ENCODE assay signal across 18 mouse cellular contexts in genomic region chr7:34689028-34689427, GRCm38 (mm10). TPM values are rescaled to one million over a fixed set of nuclear protein-coding genes. Genes with fewer than 3 reads are reported as not detected.
A peak's percentile ranks its signal among the peaks of the same experiment; 100 is the strongest.
DNase-seq lines count a peak whose midpoint lies in the region; ATAC-seq and TF ChIP-seq lines count a peak whose summit lies in the region.
"Had no signal": no experiment of that assay in that cellular context is flagged by ENCODE, and none has a peak within 500 bp of the region (broad histone marks: within the 10 kb centered on the region; RNA-seq: fewer than 3 reads in every experiment).

No protein-coding gene starts in this region.

- H3K4me3 ChIP-seq in embryonic facial prominence, embryonic 14.5 days (ENCODE audit: low read depth, low read length), result no peak overlapping the region
- no peak overlapping the region for H3K4me3 ChIP-seq in embryonic facial prominence, embryonic 10.5 days
- no peak overlapping the region for H3K4me3 ChIP-seq in lung, embryonic 14.5 days (ENCODE audit: low read depth, low read length)
- H3K4me3 ChIP-seq: erythroblast, embryonic 14.5 days; heart, adult 2 months; myocyte had no signal

- no peak overlapping the region for H3K9ac ChIP-seq in embryonic facial prominence, embryonic 14.5 days (ENCODE audit: low read depth, low read length)
- no peak overlapping the region for H3K9ac ChIP-seq in lung, embryonic 14.5 days
- H3K9ac ChIP-seq: forebrain, postnatal 0 days had no signal

- 25% methylated on average over 5 of the region's 6 CpGs for WGBS in embryonic facial prominence, embryonic 14.5 days
- 47% methylated on average over 6 of the region's 6 CpGs for WGBS in embryonic facial prominence, embryonic 10.5 days
- 2% methylated on average over 6 of the region's 6 CpGs for WGBS in lung, embryonic 14.5 days

- H3K4me2 ChIP-seq in embryonic facial prominence, embryonic 14.5 days (ENCODE audit: low read depth, low read length), result no peak overlapping the region
- no peak overlapping the region for H3K4me2 ChIP-seq in lung, embryonic 14.5 days
- H3K4me2 ChIP-seq: liver, embryonic 11.5 days had no signal

- ATAC-seq in embryonic facial prominence, embryonic 14.5 days (ENCODE audit: low read depth), result no peak
- ATAC-seq in lung, embryonic 14.5 days (ENCODE audit: insufficient read depth), result peak; percentile 22; the same call in 1 of the 2 replicates
- ATAC-seq: forebrain, postnatal 0 days; Patski had no signal

- TF ChIP-seq CTCF in lung, embryonic 14.5 days (IDR thresholded peaks at IDR 0.05; ENCODE audit: low read depth), result no peak

- H3K9me3 ChIP-seq in embryonic facial prominence, embryonic 14.5 days (ENCODE audit: control insufficient read depth, low read length), result no peaks in the 10 kb centered on the region
- no peaks in the 10 kb centered on the region for H3K9me3 ChIP-seq in embryonic facial prominence, embryonic 10.5 days
- no peaks in the 10 kb centered on the region for H3K9me3 ChIP-seq in lung, embryonic 14.5 days (ENCODE audit: low read depth, low read length)

- H3K27me3 ChIP-seq in embryonic facial prominence, embryonic 14.5 days (replicated peaks; ENCODE audit: control insufficient read depth, insufficient read depth, low read length), result 0 out of 2 replicates have a peak, but pooled peaks cover 6% of the 10 kb centered on the region
- no peaks in the 10 kb centered on the region for H3K27me3 ChIP-seq in embryonic facial prominence, embryonic 10.5 days (replicated peaks; ENCODE audit: low read depth, poor library complexity, severe bottlenecking)
- H3K27me3 ChIP-seq in lung, embryonic 14.5 days (ENCODE audit: insufficient read depth, low read length), result peaks cover 25% of the 10 kb centered on the region

- DNase-seq in embryonic facial prominence, embryonic 14.5 days (ENCODE audit: low spot score), result peak; percentile 69
- DNase-seq in embryonic facial prominence, embryonic 10.5 days (ENCODE audit: low spot score), result no peak
- DNase-seq in lung, embryonic 14.5 days, result peak; percentile 75
- no peak for DNase-seq in lung, adult 18-20 months
- peak; percentile 50 for DNase-seq in ovary, postnatal 36 days (ENCODE audit: low spot score)
- no peak for DNase-seq in ovary, postnatal 10 days (ENCODE audit: low spot score)
- DNase-seq in layer of hippocampus, adult 9-10 months (ENCODE audit: low spot score), result no peak
- DNase-seq in testis, postnatal 14 days (ENCODE audit: low spot score), result no peak
- DNase-seq: cerebellum, postnatal 14 days; forebrain, postnatal 0 days; heart, adult 2 months; kidney, postnatal 10 days; right cerebral cortex, postnatal 14 days; thymus, adult 18-20 months had no signal

- H3K36me3 ChIP-seq in embryonic facial prominence, embryonic 14.5 days (ENCODE audit: control insufficient read depth, insufficient read depth, low read length), result no peaks in the 10 kb centered on the region
- H3K36me3 ChIP-seq in embryonic facial prominence, embryonic 10.5 days (replicated peaks), result no peaks in the 10 kb centered on the region
- no peaks in the 10 kb centered on the region for H3K36me3 ChIP-seq in lung, embryonic 14.5 days (ENCODE audit: insufficient read depth)

- H3K4me1 ChIP-seq in embryonic facial prominence, embryonic 14.5 days (ENCODE audit: control insufficient read depth, insufficient read depth, low read length), result no peaks in the 10 kb centered on the region
- H3K4me1 ChIP-seq in embryonic facial prominence, embryonic 10.5 days, result peaks cover 35% of the 10 kb centered on the region
- no peaks in the 10 kb centered on the region for H3K4me1 ChIP-seq in lung, embryonic 14.5 days (ENCODE audit: insufficient read depth)

- H3K27ac ChIP-seq in embryonic facial prominence, embryonic 14.5 days (replicated peaks; ENCODE audit: low read depth, low read length), result no peak overlapping the region
- H3K27ac ChIP-seq in embryonic facial prominence, embryonic 10.5 days (replicated peaks), result no peak overlapping the region
- no peak overlapping the region for H3K27ac ChIP-seq in lung, embryonic 14.5 days (ENCODE audit: low read depth)
- H3K27ac ChIP-seq: heart, adult 2 months had no signal

RNA-seq across cellular contexts. Expression of gene Kctd15, which starts 32.5 kb away (rescaled TPM):
- 13.7 and 15.7 TPM in 2 replicates for polyA plus RNA-seq in embryonic facial prominence, embryonic 14.5 days (2014; fragmentation: Nextera tagmentation; extraction: Ambion mirVana)
- 61.1 and 63.8 TPM in 2 replicates for polyA plus RNA-seq in embryonic facial prominence, embryonic 10.5 days (2016; fragmentation: Nextera tagmentation; extraction: Ambion mirVana)
- polyA plus RNA-seq in lung, embryonic 14.5 days (2014; fragmentation: Nextera tagmentation; extraction: Ambion mirVana), result 11.0 and 11.4 TPM in 2 replicates
- polyA plus RNA-seq: erythroblast, embryonic 14.5 days had no signal

Comparison
In these comparisons a context has a peak if more than half of its experiments do, and no peak if none do; other contexts are left out.
1. DNase-seq: peak in embryonic facial prominence, embryonic 14.5 days (single experiment), lung, embryonic 14.5 days (single experiment) and ovary, postnatal 36 days (single experiment); none in embryonic facial prominence, embryonic 10.5 days (single experiment), lung, adult 18-20 months (0 of 2), ovary, postnatal 10 days (single experiment), layer of hippocampus, adult 9-10 months (single experiment) and testis, postnatal 14 days (single experiment).